Mouse (Mus musculus) gastrocnemius, adult 18-20 months (tissue): ENCODE data around the gene 1700001J03Rik. TPM values are rescaled to one million over a fixed set of nuclear protein-coding genes. Genes with fewer than 3 reads are reported as not detected.
"Not testable (repeated sequence)": the region's sequence is repeated elsewhere in the genome, so short reads cannot be mapped to it uniquely, and the experiment has no call there.

Experiments used
- DNase-seq: peaks from one replicate; pipeline ENCODE4 v3.0.0; 2021; ENCODE audit warnings: low spot score
- long read RNA-seq, 2 experiments: library from polyadenylated mRNA; stranded (forward); transcript quantifications; one replicate each; pipeline ENCODE4 v2.0.0; 2021
- total RNA-seq, 2 experiments: library from RNA; stranded (reverse); gene quantifications; 2 replicates each; pipeline ENCODE4 v1.2.3; 2021

Gene 1700001J03Rik
- total RNA-seq = 1 to 10 TPM; 1.1 to 1.2 TPM
- long read RNA-seq, experiment 1 = 0 reads
- long read RNA-seq, experiment 2 = 0 reads

GRCm38 (mm10) chr5:146185204-146185603 is at the start of gene 1700001J03Rik:
Gene 1700001J03Rik (minus strand): TSS chr5:146185304.
- DNase-seq = not testable (repeated sequence)

- DNase-seq = no peak
These were observed 49.2 kb upstream of the 1700001J03Rik start for GRCm38 (mm10) chr5:146234336-146234735.

DNA sequence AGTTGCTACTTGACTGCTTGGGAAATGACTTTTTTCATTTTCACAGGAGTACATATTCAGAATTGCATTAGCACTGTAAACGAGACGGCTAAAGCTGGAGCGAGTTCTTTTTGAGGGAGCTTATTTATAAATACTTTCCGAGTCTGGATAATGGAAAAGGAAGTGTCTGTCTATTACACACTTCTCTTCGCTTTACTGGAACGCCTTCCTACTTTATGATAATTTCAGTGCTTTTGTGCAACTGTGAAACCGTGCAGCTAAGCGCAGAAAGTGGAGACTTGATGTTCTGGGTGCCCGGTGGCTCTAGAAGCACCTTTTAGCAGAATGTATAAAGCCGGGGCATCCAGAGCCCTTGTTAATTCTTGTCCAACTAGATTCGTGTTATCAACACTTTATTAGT is 47.7 kb upstream of the 1700001J03Rik start:
- no peak for DNase-seq

- DNase-seq = no peak
These were observed 47.1 kb upstream of the 1700001J03Rik start for GRCm38 (mm10) chr5:146232056-146232675.

GRCm38 (mm10) chr5:146231655-146231996 is 46.5 kb upstream of the 1700001J03Rik start:
- DNase-seq = no peak

- DNase-seq = peak; percentile 93
These were observed 46.0 kb upstream of the 1700001J03Rik start, which contains the start of gene Cdk8 for GRCm38 (mm10) chr5:146230864-146231654. Gene Cdk8 (plus strand): TSS chr5:146231230.

DNA sequence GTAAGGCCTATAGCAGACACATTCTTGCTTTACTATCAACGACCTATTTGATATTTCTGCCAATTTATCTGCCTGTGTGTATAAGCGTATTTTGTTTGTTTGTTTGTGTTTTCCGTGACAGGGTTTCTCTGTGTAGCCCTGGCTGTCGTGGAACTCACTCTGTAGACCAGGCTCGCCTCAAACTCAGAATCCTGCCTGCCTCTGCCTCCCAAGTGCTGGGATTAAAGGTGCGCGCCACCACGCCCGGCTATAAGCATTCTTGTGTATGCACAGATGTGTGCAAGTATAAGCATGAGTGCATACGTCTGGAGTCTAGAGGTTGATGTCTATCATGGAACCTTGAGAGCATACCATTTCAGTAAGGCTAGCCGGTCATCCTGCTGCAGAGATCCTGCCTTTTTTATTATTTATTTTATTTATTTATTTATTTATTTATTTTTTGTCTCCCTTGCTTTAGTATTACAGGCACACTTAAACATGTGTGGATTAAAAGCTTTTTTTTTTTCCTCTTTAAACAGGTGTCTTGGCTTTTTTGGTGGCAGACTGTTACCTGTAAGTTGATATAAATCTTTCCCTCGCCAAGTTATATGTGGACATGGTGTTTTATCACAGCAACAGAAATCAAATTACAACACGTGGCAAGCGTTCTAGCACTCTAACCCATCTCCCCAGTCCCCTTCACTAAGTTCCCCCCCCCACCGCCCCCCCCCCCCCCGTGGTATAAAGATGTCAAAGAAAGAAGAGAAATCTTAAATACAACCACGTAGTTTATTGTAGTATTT is 45.0 kb upstream of the 1700001J03Rik start:
- no peak for DNase-seq

GRCm38 (mm10) chr5:146227496-146227895 is 42.4 kb upstream of the 1700001J03Rik start:
- no peak for DNase-seq

DNA sequence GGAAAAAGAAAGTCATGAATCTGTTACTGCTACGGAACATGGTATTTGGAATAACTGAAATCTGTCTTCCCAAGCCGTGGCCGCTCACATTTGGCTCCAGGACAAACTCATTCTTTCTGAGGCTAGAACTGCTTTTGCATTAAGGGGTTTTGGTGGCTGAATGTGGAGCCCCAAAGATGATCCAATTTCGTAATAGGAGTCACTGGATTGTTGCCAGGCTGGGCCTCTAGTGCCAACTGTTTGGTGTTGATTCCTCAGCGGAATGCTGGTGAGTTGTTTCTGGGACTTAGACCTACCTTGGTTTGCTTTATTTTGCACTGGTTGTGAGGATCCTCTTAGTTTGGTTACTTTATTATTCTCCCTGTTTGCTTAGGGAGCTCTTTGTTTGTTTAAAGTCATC is 38.7 kb upstream of the 1700001J03Rik start:
- no peak for DNase-seq

DNA sequence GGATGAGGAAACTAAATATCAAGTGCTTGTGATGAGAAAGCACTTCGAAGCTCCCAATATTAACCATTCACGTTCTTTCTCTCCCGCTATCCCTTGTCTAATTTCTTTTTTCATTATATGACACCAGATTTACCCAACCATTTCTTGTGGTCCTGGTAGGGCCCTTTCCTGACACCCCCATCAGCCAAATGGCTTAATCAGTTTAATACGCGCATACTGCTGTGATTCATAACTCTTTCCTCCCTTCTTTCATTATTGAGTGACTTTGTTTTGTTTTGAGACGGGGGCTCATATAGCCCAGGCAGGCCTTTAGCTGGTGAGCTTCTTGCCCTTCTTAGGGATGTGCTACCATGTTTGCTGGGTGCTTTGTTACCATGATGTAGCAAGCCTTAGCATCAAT is 36.6 kb upstream of the 1700001J03Rik start:
- no peak for DNase-seq

- peak; percentile 96 for DNase-seq
These were observed 36.0 kb upstream of the 1700001J03Rik start, which contains the start of gene Rnf6 for GRCm38 (mm10) chr5:146220879-146221714. Gene Rnf6 (minus strand): TSS chr5:146221555.

- DNase-seq = no peak
These were observed 35.4 kb upstream of the 1700001J03Rik start for GRCm38 (mm10) chr5:146220501-146220878.

- no peak for DNase-seq
These were observed 20.4 kb upstream of the 1700001J03Rik start for GRCm38 (mm10) chr5:146205537-146205936.

GRCm38 (mm10) chr5:146203921-146204320 is 18.8 kb upstream of the 1700001J03Rik start:
- no peak for DNase-seq

- DNase-seq = no peak
These were observed 15.5 kb upstream of the 1700001J03Rik start for GRCm38 (mm10) chr5:146200580-146200979.

DNA sequence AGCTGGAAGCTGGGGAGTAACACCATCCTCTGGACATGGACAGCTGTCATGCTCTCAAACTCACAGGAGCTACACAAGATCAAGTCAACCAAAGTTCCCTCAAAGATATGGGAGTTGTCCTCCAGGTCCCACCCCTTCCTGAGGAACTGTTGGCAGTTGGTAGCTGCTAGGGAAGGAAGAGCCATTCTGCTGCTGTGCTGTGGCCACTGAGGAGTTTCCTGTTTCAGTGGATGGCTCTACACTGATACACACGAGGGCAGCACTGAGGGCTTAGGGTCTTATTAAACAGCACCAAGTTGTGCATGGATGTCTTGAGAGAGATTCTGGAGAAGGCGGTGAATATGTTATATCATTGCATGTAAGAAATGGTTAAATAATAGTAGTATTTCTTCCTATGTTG is 14.4 kb upstream of the 1700001J03Rik start:
- DNase-seq = no peak

DNA sequence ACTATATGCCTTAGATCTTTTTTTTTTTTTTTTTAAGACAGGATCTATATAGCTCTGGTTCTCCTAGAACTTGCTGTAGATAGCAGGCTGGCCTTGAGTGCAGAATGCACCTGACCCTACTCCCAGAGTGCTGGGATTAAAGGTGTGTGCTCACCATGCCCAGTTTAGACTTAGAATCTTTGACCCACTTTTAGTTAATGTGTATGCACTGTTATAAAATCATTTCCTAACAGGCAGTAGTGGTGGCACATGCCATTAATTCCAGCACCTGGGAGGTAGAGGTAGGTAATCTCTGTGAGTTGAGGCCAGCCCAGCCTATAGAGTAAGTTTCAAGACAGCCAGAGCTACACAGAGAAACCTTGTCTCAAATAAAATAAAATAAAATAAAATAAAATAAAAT is 14.0 kb upstream of the 1700001J03Rik start:
- DNase-seq = no peak

GRCm38 (mm10) chr5:146193360-146193759 is 8.3 kb upstream of the 1700001J03Rik start:
- no peak for DNase-seq

- DNase-seq = no peak
These were observed 5.6 kb upstream of the 1700001J03Rik start for GRCm38 (mm10) chr5:146190501-146191269.

DNA sequence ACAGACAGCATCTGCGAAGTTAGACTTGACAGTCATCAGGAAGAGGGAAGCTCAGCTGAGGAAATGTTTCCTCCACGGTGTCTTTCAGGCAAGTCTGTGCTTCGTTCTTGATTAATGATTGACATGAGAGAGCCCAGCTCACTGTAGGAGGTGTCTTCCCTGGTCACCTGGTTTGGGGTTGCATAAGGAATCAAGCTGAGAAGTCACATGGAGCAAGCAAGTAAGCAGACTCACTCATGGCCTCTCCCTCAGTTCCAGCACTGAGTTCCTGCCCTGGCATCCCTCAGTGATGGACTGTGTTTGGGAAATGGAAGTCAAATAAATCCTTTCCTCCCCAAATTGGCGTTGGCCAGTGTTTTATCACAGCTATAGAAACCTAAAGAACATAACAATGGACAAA is 5.0 kb upstream of the 1700001J03Rik start:
- DNase-seq = no peak
